Mouse (Mus musculus) neural tube, embryonic 15.5 days (tissue): ENCODE measurements around the gene Rgs6. TPM values are rescaled to one million over a fixed set of nuclear protein-coding genes. Genes with fewer than 3 reads are reported as not detected.
A peak's percentile ranks its signal among the peaks of the same experiment; 100 is the strongest.

ENCODE experiments used
- ATAC-seq: fragments of 200-750 bp; cut with Nextera tagmentation; 2 replicates; pipeline ENCODE4 v1.8.0; 2017; ENCODE audit warnings: mild to moderate bottlenecking, moderate TSS enrichment, moderate library complexity; ENCODE audit not compliant: low FRiP score
- H3K27ac ChIP-seq: fragments of 300-500 bp; sonication (generic); replicated peaks from 2 replicates; pipeline ENCODE4 v1.5.1; 2015; ENCODE audit warnings: mild to moderate bottlenecking, inconsistent platforms
- H3K27me3 ChIP-seq: fragments of 300-500 bp; sonication (generic); replicated peaks from 2 replicates; pipeline ENCODE4 v1.6.1; 2015; ENCODE audit warnings: inconsistent platforms
- H3K36me3 ChIP-seq: fragments of 300-500 bp; sonication (generic); 2 replicates; pipeline ENCODE4 v1.6.1; 2015; ENCODE audit warnings: inconsistent platforms
- H3K4me1 ChIP-seq: fragments of 300-500 bp; sonication (generic); 2 replicates; pipeline ENCODE4 v1.6.1; 2015; ENCODE audit warnings: inconsistent platforms
- H3K4me2 ChIP-seq: fragments of 300-500 bp; sonication (generic); 2 replicates; pipeline ENCODE4 v1.6.1; 2015; ENCODE audit warnings: inconsistent platforms, mild to moderate bottlenecking, moderate library complexity
- H3K4me3 ChIP-seq: fragments of 300-500 bp; sonication (generic); replicated peaks from 2 replicates; pipeline ENCODE4 v1.5.1; 2015; ENCODE audit warnings: mild to moderate bottlenecking, inconsistent platforms
- H3K9ac ChIP-seq: fragments of 300-500 bp; sonication (generic); replicated peaks from 2 replicates; pipeline ENCODE4 v1.6.1; 2015; ENCODE audit warnings: mild to moderate bottlenecking, inconsistent platforms
- H3K9me3 ChIP-seq: fragments of 300-500 bp; sonication (generic); replicated peaks from 2 replicates; pipeline ENCODE4 v1.6.1; 2016; ENCODE audit warnings: inconsistent platforms
- WGBS: fragments of 180-500 bp; shearing (Covaris S2); methylation state at CpG from one replicate; pipeline ENCODE4 v1.1.7; 2015; ENCODE audit warnings: mixed read lengths; 5-methylcytosine and 5-hydroxymethylcytosine counted together
- polyA plus RNA-seq: library from polyadenylated mRNA; unstranded; fragments of >200 nt; fragmentation: Nextera tagmentation; extraction: Ambion mirVana; gene quantifications from 2 replicates; pipeline ENCODE4 v1.2.1, GENCODE M21; 2015

The Rgs6 gene
- polyA plus RNA-seq, 1 experiment from 2014 or later, result 7.1 TPM

DNA sequence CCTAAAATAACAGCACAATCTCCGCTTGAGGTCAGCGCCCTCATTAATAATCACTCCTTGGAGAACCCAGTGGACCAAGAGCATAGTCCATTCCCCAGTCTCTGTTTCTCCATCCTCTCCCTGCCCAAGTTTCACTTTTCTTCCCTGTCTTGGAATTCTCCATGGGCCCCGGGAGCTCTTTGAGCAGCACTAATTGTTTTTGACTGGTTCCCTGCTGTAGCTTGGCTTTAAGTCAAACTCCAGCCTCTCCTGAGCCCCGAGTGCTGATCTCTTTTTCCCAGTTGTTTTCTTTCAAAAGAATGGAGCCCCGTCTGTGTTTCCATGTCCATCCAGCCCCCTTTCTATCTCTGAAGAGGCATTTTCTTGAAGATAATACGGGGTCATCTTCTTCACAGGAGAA, 12.3 kb downstream of the Rgs6 start:
- no peaks in the 10 kb centered on the region for H3K36me3 ChIP-seq
- H3K9me3 ChIP-seq, result no peaks in the 10 kb centered on the region
- no peak for ATAC-seq
- no peaks in the 10 kb centered on the region for H3K27me3 ChIP-seq
- no peak overlapping the region for H3K27ac ChIP-seq
- no peak overlapping the region for H3K4me2 ChIP-seq
- H3K4me1 ChIP-seq, result peaks cover 7% of the 10 kb centered on the region; the same call in 1 of the 2 replicates
- 69% methylated on average over 6 of the region's 6 CpGs for WGBS
- no peak overlapping the region for H3K9ac ChIP-seq
- H3K4me3 ChIP-seq, result no peak overlapping the region

GRCm38 (mm10) chr12:82602823-82603222, 14.7 kb downstream of the Rgs6 start:
- WGBS, result 66% methylated on average over 4 of the region's 4 CpGs
- no peak overlapping the region for H3K27ac ChIP-seq
- peaks cover 7% of the 10 kb centered on the region; the same call in 1 of the 2 replicates for H3K4me1 ChIP-seq
- no peak overlapping the region for H3K4me2 ChIP-seq
- no peak overlapping the region for H3K4me3 ChIP-seq
- H3K9ac ChIP-seq, result no peak overlapping the region
- no peaks in the 10 kb centered on the region for H3K27me3 ChIP-seq
- no peaks in the 10 kb centered on the region for H3K36me3 ChIP-seq
- no peaks in the 10 kb centered on the region for H3K9me3 ChIP-seq
- ATAC-seq, result no peak

DNA sequence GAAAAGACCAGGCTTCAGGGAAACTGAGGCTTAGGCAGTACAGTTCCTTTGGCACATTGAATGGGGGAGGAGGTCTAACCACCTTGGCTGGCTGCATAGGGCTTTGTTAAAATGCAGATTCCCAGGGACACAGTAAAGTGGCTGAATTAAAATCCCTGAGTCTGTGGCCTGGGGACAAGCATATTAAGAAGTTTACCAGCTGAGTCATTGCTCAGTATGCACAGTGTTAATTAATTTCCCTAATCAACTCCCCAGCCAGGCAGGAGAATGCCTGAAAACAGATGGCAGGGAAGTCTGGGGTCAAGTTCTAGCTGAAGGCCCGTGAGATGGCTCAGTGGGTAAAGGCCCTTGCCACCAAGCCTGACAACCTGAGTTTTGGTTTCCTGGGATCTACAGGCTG, 15.2 kb downstream of the Rgs6 start:
- 40% methylated on average over 1 of the region's 1 CpGs for WGBS
- no peak overlapping the region for H3K4me3 ChIP-seq
- no peak for ATAC-seq
- H3K4me2 ChIP-seq, result no peak overlapping the region
- no peaks in the 10 kb centered on the region for H3K36me3 ChIP-seq
- H3K27me3 ChIP-seq, result no peaks in the 10 kb centered on the region
- no peak overlapping the region for H3K9ac ChIP-seq
- peaks cover 7% of the 10 kb centered on the region; the same call in 1 of the 2 replicates for H3K4me1 ChIP-seq
- H3K27ac ChIP-seq, result no peak overlapping the region
- H3K9me3 ChIP-seq, result no peaks in the 10 kb centered on the region

DNA sequence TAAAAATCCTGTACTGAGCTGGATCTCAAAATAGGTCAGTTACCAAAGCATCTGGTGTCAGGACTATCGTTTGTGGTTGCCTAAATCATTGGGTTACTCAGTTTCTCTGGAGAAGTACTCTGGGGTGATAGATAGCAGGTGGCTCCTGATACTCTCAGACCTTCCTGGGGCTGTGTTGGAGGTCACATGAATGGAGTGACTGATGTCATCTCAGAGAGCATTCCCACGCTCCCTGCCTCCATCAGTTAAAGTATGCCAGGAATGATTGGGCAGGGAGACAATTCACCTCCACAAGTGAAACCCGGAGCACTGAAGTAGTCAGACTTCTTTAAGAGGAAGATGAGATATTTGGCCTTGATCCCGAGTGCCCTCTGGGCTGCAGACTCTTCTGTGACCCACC, 15.9 kb downstream of the Rgs6 start:
- no peaks in the 10 kb centered on the region for H3K36me3 ChIP-seq
- H3K27ac ChIP-seq, result no peak overlapping the region
- no peak overlapping the region for H3K4me2 ChIP-seq
- WGBS, result 80% methylated on average over 4 of the region's 4 CpGs
- no peak overlapping the region for H3K4me3 ChIP-seq
- H3K9me3 ChIP-seq, result no peaks in the 10 kb centered on the region
- no peak overlapping the region for H3K9ac ChIP-seq
- ATAC-seq, result no peak
- H3K4me1 ChIP-seq, result peaks cover 7% of the 10 kb centered on the region; the same call in 1 of the 2 replicates
- no peaks in the 10 kb centered on the region for H3K27me3 ChIP-seq

DNA sequence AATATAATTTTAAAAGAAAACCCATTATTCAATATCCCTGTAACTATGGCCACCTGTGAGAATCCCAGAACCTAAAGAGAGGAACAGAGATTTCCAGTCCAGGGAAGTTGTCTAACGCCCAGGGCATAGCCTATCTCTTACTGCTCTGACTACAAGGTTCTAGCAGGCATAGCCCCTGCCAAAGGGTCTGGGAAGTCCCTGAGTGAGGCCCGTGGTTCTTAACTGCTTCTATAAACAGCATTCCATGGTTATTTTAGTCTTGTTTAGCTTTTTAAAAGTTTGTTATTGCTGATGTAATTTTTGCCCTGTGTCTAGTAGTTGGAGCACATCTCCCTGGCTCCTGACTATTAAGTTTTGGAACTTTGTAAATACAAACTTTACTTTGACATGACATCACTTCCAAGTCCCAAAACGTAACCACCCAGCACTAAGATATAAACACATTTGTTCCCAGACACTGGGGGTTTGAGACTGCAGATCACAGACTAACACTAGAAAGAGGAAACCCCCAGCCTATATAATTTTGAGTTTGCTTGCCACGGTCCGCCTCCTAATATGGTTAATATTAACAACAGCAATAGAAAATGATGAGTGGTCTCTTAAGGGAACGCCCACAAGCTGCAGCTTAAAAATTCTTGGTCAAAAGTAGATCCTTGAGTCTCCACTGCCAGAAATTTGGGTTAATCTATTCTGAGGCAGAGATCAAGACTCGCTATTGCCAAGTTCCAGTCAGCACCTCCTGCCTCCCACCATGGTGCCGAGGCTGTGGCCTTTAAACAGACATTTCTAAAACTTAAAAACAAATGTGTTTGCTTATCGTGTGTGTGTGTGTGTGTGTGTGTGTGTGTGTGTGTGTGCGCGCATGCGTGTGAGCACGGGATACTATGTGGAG, 24.9 kb downstream of the Rgs6 start:
- no peak overlapping the region for H3K27ac ChIP-seq
- no peak overlapping the region for H3K4me3 ChIP-seq
- H3K9me3 ChIP-seq, result no peaks in the 10 kb centered on the region
- H3K27me3 ChIP-seq, result peaks cover 20% of the 10 kb centered on the region
- no peak overlapping the region for H3K4me2 ChIP-seq
- H3K9ac ChIP-seq, result no peak overlapping the region
- H3K36me3 ChIP-seq, result no peaks in the 10 kb centered on the region
- H3K4me1 ChIP-seq, result peaks cover 21% of the 10 kb centered on the region
- WGBS, result 92% methylated on average over 13 of the region's 13 CpGs
- ATAC-seq, result no peak

DNA sequence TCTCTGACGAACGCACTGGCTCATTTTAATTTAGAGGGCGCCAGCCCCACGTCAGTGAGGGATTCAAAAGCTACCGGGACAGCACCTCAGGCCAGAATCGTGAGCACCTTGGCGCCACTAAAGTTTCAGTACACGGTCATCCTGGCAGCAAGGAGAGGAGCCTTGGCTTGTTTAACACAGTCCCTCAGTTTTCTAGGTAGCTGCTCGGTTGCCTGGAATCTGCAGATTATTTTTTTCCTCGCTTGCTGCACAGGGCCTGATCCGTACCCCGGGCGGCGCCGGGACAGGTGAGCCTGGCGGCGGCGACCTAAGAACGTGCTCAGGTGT, 28.4 kb downstream of the Rgs6 start:
- peaks cover 25% of the 10 kb centered on the region for H3K4me1 ChIP-seq
- H3K36me3 ChIP-seq, result no peaks in the 10 kb centered on the region
- peak overlapping the region; percentile 45 for H3K9ac ChIP-seq
- no peak for ATAC-seq
- peak overlapping the region; percentile 64 for H3K4me3 ChIP-seq
- no peak overlapping the region for H3K27ac ChIP-seq
- H3K27me3 ChIP-seq, result peaks cover 47% of the 10 kb centered on the region
- H3K9me3 ChIP-seq, result no peaks in the 10 kb centered on the region
- H3K4me2 ChIP-seq, result peak overlapping the region; percentile 97
- 4% methylated on average over 19 of the region's 19 CpGs for WGBS

GRCm38 (mm10) chr12:82616813-82617681, 29.0 kb downstream of the Rgs6 start:
- Histone ChIP-seq H3K9ac (peak overlapping the region; percentile 45), H3K9me3 (no peaks in the 10 kb centered on the region), H3K36me3 (no peaks in the 10 kb centered on the region), H3K27me3 (peaks cover 47% of the 10 kb centered on the region), H3K4me1 (peaks cover 25% of the 10 kb centered on the region), H3K27ac (no peak overlapping the region), H3K4me3 (peak overlapping the region; percentile 64), H3K4me2 (peak overlapping the region; percentile 97)
- 1% methylated on average over 84 of the region's 86 CpGs for WGBS
- ATAC-seq, result peak; percentile 82

- Histone ChIP-seq H3K27ac (no peak overlapping the region), H3K27me3 (peaks cover 47% of the 10 kb centered on the region), H3K9me3 (no peaks in the 10 kb centered on the region), H3K4me3 (peak overlapping the region; percentile 64), H3K36me3 (no peaks in the 10 kb centered on the region), H3K4me2 (peak overlapping the region; percentile 97), H3K9ac (peak overlapping the region; percentile 45), H3K4me1 (peaks cover 25% of the 10 kb centered on the region)
- 0 out of 2 replicates have a peak, but pooled peaks have one; percentile 11 for ATAC-seq
- WGBS, result 17% methylated on average over 20 of the region's 20 CpGs
Measured at GRCm38 (mm10) chr12:82617682-82618370, 29.7 kb downstream of the Rgs6 start.

- Histone ChIP-seq H3K27me3 (no peaks in the 10 kb centered on the region), H3K4me1 (no peaks in the 10 kb centered on the region), H3K4me2 (no peak overlapping the region), H3K9ac (no peak overlapping the region), H3K27ac (no peak overlapping the region), H3K36me3 (no peaks in the 10 kb centered on the region), H3K9me3 (no peaks in the 10 kb centered on the region), H3K4me3 (no peak overlapping the region)
- no peak for ATAC-seq
- 93% methylated on average over 10 of the region's 10 CpGs for WGBS
Measured at GRCm38 (mm10) chr12:82640441-82640840, 52.3 kb downstream of the Rgs6 start.

GRCm38 (mm10) chr12:82647876-82648275, 59.8 kb downstream of the Rgs6 start:
- 93% methylated on average over 4 of the region's 4 CpGs for WGBS
- H3K9ac ChIP-seq, result no peak overlapping the region
- ATAC-seq, result no peak
- no peak overlapping the region for H3K27ac ChIP-seq
- H3K27me3 ChIP-seq, result no peaks in the 10 kb centered on the region
- H3K36me3 ChIP-seq, result no peaks in the 10 kb centered on the region
- no peaks in the 10 kb centered on the region for H3K9me3 ChIP-seq
- no peak overlapping the region for H3K4me2 ChIP-seq
- H3K4me3 ChIP-seq, result no peak overlapping the region
- no peaks in the 10 kb centered on the region for H3K4me1 ChIP-seq

GRCm38 (mm10) chr12:82649991-82650390, 61.9 kb downstream of the Rgs6 start:
- H3K36me3 ChIP-seq, result no peaks in the 10 kb centered on the region
- H3K9ac ChIP-seq, result no peak overlapping the region
- no peak overlapping the region for H3K4me2 ChIP-seq
- H3K27ac ChIP-seq, result no peak overlapping the region
- no peak overlapping the region for H3K4me3 ChIP-seq
- H3K9me3 ChIP-seq, result no peaks in the 10 kb centered on the region
- H3K27me3 ChIP-seq, result no peaks in the 10 kb centered on the region
- 68% methylated on average over 5 of the region's 5 CpGs for WGBS
- no peaks in the 10 kb centered on the region for H3K4me1 ChIP-seq
- no peak for ATAC-seq
